Mouse (Mus musculus) left cerebral cortex, postnatal 25 days (tissue): ENCODE results near the gene Tcfl5. TPM values are rescaled to one million over a fixed set of nuclear protein-coding genes. Genes with fewer than 3 reads are reported as not detected.

Source experiments
- DNase-seq, 2 experiments: peaks; one replicate each; pipeline ENCODE4 v3.0.0; 2022; ENCODE audit warnings: low spot score in 2 of 2, mixed read lengths in 1 of 2
- intact Hi-C: fragments of 180-260 bp; cut with DNase I; formaldehyde crosslinking; loops from one replicate; pipeline ENCODE4 v1.15.1; 2025
- total RNA-seq, 2 experiments: library from RNA; stranded (reverse); gene quantifications; 2 replicates each; pipeline ENCODE4 v1.2.3; 2021

Gene Tcfl5
- total RNA-seq, 2 experiments from 2014 or later: 1.5 to 1.7 TPM

GRCm38 (mm10) chr2:180604781-180605180, 37.7 kb downstream of the Tcfl5 start:
- intact Hi-C loops: no loop called here
- no peak for DNase-seq

GRCm38 (mm10) chr2:180600569-180601021, 41.9 kb downstream of the Tcfl5 start:
- intact Hi-C loops: no loop called here
- no peak for DNase-seq

- intact Hi-C loops: no loop called here
- no peak for DNase-seq
Measured at GRCm38 (mm10) chr2:180598157-180598705, 44.3 kb downstream of the Tcfl5 start.

- intact Hi-C loops: no loop called here
Measured at GRCm38 (mm10) chr2:180597490-180597889, 45.0 kb downstream of the Tcfl5 start, which contains the start of gene Col9a3. Gene Col9a3, plus strand, starts transcription at chr2:180597790.

GRCm38 (mm10) chr2:180589123-180589831, 53.2 kb downstream of the Tcfl5 start, which contains the start of gene Ogfr:
Gene Ogfr, plus strand, starts transcription at chr2:180589245.
- DNase-seq: peak; percentile 83 to 84
- intact Hi-C loops: loop anchor here (5.0 kb wide), 1 partner anchor 58 kb away; no protein-coding TSS in a partner anchor

More at GRCm38 (mm10) chr2:180597490-180597889, 45.0 kb downstream of the Tcfl5 start, which contains the start of gene Col9a3:
- no peak for DNase-seq

- DNase-seq: no peak
- intact Hi-C loops: loop anchor here (5.0 kb wide), 1 partner anchor 59 kb away; no protein-coding TSS in a partner anchor
Measured at GRCm38 (mm10) chr2:180588736-180589122, 53.8 kb downstream of the Tcfl5 start.

GRCm38 (mm10) chr2:180583154-180583507, 59.4 kb downstream of the Tcfl5 start:
- intact Hi-C loops: no loop called here
- no peak for DNase-seq

GRCm38 (mm10) chr2:180582481-180583153, 59.9 kb downstream of the Tcfl5 start:
- peak; percentile 98 for DNase-seq
- intact Hi-C loops: loop anchor here (1.0 kb wide), 2 partner anchors 163 to 197 kb away; no protein-coding TSS in a partner anchor

- intact Hi-C loops: no loop called here
- no peak for DNase-seq
Measured at GRCm38 (mm10) chr2:180581002-180581401, 61.5 kb downstream of the Tcfl5 start, which contains the start of gene Mrgbp. Gene Mrgbp, plus strand, starts transcription at chr2:180581304.

GRCm38 (mm10) chr2:180578686-180579085, 63.8 kb downstream of the Tcfl5 start:
- peak; percentile 69 to 77 for DNase-seq
- intact Hi-C loops: loop anchor here (1.0 to 5.0 kb wide), 3 partner anchors 105 to 304 kb away; no protein-coding TSS in a partner anchor

- intact Hi-C loops: loop anchor here (5.0 kb wide), 1 partner anchor 224 kb away; no protein-coding TSS in a partner anchor
- DNase-seq: no peak
Measured at GRCm38 (mm10) chr2:180576482-180576881, 66.0 kb downstream of the Tcfl5 start.

Other genes starting within 250 kb of the Tcfl5 start
- 1 to 10 TPM in 1 of 2 experiments, under 1 TPM in 1; 0.94 to 1.5 TPM for gene Slco4a1, start 186.5 kb downstream of the Tcfl5 start, total RNA-seq
- gene Ntsr1, start 142.7 kb downstream of the Tcfl5 start, total RNA-seq: 1 to 10 TPM; 7.1 to 9.2 TPM
- 10 to 100 TPM; 15.5 to 20.1 TPM for gene Mrgbp, start 61.4 kb downstream of the Tcfl5 start, total RNA-seq
- 10 to 100 TPM; 41.6 to 41.8 TPM for gene Ogfr, start 53.5 kb downstream of the Tcfl5 start, total RNA-seq
- 10 to 100 TPM; 11.0 to 12.7 TPM for gene Col9a3, start 44.9 kb downstream of the Tcfl5 start, total RNA-seq
- 10 to 100 TPM; 54.3 to 55.6 TPM for gene Dido1, start 67.3 kb upstream of the Tcfl5 start, total RNA-seq
- 10 to 100 TPM; 62.4 to 64.9 TPM for gene Gid8, start 67.4 kb upstream of the Tcfl5 start, total RNA-seq
- under 1 TPM; 0.30 to 0.53 TPM for gene Slc17a9, start 82.6 kb upstream of the Tcfl5 start, total RNA-seq
- under 1 TPM in 1 of 2 experiments, not detected in 1; 0.16 TPM for gene Bhlhe23, start 134.2 kb upstream of the Tcfl5 start, total RNA-seq